Mouse (Mus musculus) kidney, adult 18-20 months (tissue): Measurements from ENCODE around the gene Mfap1b.

Source experiments
- DNase-seq: peaks from one replicate; pipeline ENCODE4 v3.0.0; 2021

The Mfap1b gene

GRCm38 (mm10) chr2:121423166-121423565 lies 50.7 kb downstream of the Mfap1b start:
- DNase-seq, result no peak

GRCm38 (mm10) chr2:121418476-121418875 lies 55.4 kb downstream of the Mfap1b start:
- DNase-seq, result no peak

- no peak for DNase-seq
Observed at GRCm38 (mm10) chr2:121416356-121416755, 57.5 kb downstream of the Mfap1b start.

GRCm38 (mm10) chr2:121415591-121415990 lies 58.3 kb downstream of the Mfap1b start:
- no peak for DNase-seq

- no peak for DNase-seq
Observed at GRCm38 (mm10) chr2:121415103-121415502, 58.8 kb downstream of the Mfap1b start.

GRCm38 (mm10) chr2:121414139-121414685 lies 59.7 kb downstream of the Mfap1b start:
- peak; percentile 55 for DNase-seq

- peak; percentile 95 for DNase-seq
Observed at GRCm38 (mm10) chr2:121413387-121414042, 60.4 kb downstream of the Mfap1b start, which contains the start of the genes Pdia3 and Catsper2. Gene Pdia3, plus strand, starts transcription at chr2:121413775. Gene Catsper2, minus strand, starts transcription at chr2:121413792.

- DNase-seq, result no peak
Observed at GRCm38 (mm10) chr2:121412843-121413386, 61.0 kb downstream of the Mfap1b start.
